Mouse (Mus musculus) large intestine, adult 2 months (tissue): ENCODE data around the gene Mtmr6. TPM values are rescaled to one million over a fixed set of nuclear protein-coding genes. Genes with fewer than 3 reads are reported as not detected.
"Not testable (repeated sequence)": the region's sequence is repeated elsewhere in the genome, so short reads cannot be mapped to it uniquely, and the experiment has no call there.

Source experiments
- DNase-seq: peaks from one replicate; pipeline ENCODE4 v3.0.0-alpha.2; 2012; ENCODE audit warnings: low read depth, low spot score
- WGBS: fragments of 180-500 bp; shearing (Covaris S2); methylation state at CpG from one replicate; pipeline ENCODE4 v1.1.7; 2018; 5-methylcytosine and 5-hydroxymethylcytosine counted together
- polyA plus RNA-seq: library from polyadenylated mRNA; depleted of rRNA; stranded (reverse); fragments of >200 nt; gene quantifications from 2 replicates; pipeline ENCODE4 v1.2.3, GENCODE M21; 2012; rRNA removed

The Mtmr6 gene
- polyA plus RNA-seq, 1 experiment: 10.1 TPM

DNA sequence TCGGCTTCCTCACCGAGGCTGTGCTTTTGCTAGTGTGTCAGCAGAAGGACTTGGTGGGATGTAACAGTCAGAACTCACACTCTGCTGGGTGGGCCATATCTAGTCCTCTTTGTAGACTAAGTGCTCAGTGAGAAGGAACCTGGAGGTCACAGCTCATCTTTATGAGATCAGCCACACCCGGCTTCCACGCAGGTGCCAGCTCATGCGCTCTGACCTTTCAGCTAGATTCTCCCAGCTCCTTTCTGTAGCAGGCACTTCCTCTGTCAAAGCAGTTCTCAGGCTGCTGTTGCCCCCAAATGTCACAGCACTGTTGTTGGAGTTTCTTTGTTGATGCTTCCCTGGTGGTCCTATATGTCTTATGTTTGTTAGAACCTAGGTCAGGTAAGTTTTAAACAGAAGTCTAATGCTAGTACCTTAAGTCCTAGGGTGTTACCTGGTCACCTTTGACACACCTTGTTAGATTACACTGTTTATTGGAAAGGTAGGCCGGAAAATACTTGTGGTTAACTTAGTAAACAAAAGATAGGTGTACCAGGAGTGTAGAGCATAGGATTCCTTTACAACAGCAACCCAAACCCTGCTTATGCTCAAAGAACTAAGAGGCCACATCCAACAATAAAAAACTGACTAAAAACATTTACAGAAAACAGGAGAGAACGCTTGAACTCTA lies 21.3 kb downstream of the Mtmr6 start:
- DNase-seq: peak; percentile 88
- 31% methylated on average over 7 of the region's 7 CpGs for WGBS

DNA sequence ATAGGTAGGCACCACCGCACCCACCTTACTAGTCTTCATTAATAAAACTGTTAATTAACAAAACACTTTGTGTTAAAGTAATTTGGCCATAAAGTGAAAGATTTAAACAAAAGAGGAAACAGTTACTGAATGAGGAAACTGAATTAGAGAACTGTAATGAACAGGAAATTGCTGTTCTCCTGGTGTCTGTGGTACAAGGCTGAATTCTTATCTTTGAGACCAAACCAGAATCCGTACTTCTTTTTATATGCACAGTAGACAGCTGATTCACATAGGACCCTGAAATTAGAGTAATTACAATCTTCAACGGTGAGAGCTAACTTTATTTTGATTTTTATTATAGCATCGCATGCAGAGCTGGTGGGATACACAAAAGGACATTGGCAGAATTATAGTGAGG lies 25.3 kb downstream of the Mtmr6 start:
- WGBS: 82% methylated on average over 4 of the region's 4 CpGs
- DNase-seq: no peak

DNA sequence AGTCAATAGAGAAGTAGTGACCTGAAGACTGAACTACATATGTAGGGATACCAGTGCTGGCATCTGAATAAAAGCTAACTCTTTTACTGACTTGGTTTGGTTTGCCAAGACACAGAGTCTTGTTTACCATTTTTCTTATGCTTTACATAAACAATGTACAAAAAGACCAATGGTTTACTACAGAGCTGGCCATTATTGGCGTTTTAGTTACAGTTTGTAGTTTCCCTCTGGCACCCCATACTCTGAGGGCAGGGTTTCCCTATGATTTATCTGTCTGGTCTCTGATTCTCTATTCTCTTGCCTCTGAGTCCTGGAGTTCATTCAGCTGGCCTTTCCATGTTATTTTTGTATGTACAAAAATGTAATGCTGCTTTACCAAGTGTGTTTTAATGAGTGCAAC lies 30.5 kb downstream of the Mtmr6 start:
- DNase-seq: no peak
- WGBS: 67% methylated on average over 1 of the region's 1 CpGs

DNA sequence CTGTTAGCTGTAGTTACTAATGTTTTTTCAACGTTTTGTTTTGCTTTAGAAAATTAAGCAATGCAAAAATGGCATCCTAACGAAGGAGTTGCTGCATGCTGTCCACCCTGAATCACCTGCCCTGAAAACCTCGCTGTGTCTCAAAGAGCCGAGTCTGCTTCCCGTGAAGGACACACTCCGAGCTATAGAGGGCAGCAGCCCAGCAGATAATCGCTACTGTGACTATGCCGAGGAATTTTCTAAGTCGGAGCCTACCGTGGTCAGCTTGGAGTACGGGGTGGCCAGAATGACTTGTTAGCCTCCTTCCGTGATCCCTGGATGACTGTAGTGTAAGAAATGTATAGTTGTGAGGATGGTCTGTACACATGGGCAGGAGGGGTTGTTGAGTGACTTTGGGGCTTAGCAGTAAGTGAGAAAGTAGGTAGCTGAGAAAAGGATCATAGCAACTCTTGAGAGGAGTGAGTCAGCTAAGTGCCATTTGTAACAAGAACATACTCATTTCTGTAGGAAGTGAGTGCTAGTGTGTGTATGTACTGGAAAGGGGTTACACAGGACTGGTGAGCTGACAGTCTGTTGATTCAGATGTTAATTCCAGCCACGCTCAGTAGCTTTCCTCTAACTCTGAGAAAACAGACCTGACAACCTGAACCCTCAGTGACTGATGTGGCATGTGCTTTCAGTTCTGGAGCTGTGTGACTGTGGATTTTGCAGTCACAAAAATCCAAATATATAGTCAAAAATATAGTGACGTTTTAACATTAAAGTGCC lies 35.4 kb downstream of the Mtmr6 start:
- WGBS: 81% methylated on average over 14 of the region's 14 CpGs
- no peak for DNase-seq

DNA sequence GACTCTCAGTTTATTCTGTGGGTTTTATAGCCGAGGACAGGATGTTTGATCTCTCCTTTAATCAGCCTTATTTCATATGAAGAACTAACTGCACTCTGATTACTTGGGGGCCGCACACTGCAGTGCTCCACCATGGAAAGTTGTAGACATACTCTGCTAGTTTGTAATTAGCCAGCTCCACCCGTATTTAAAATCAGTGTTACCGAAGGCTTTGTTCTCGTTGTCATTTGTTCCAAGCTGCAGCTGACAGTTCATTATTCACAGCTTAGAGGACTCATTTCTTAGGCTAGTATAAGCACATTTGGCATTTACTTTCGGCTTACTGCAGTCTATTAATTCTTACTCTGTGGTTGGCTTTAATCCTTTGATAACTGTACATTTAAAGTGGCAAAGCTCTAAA lies 36.0 kb downstream of the Mtmr6 start:
- DNase-seq: no peak
- WGBS: 81% methylated on average over 6 of the region's 6 CpGs

DNA sequence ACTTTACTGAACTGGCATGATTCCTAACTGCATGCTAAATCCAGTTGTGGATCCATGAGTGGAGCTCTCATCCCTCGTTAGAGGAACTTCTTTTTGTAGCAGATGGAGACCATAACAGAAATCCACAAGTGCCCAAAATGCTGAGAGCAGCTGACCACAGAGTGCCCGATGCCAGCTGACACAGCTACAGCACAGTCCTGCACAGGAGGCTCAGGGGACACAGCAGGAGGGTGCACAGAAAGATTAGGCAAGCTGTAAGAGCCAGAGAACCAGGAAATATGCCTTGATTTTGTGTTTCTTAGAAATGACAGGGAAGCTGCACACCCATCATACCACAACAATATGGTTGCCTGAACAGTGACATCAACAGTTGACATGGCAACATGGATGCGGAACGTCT lies 37.4 kb downstream of the Mtmr6 start:
- DNase-seq: no peak
- WGBS: 80% methylated on average over 4 of the region's 4 CpGs

DNA sequence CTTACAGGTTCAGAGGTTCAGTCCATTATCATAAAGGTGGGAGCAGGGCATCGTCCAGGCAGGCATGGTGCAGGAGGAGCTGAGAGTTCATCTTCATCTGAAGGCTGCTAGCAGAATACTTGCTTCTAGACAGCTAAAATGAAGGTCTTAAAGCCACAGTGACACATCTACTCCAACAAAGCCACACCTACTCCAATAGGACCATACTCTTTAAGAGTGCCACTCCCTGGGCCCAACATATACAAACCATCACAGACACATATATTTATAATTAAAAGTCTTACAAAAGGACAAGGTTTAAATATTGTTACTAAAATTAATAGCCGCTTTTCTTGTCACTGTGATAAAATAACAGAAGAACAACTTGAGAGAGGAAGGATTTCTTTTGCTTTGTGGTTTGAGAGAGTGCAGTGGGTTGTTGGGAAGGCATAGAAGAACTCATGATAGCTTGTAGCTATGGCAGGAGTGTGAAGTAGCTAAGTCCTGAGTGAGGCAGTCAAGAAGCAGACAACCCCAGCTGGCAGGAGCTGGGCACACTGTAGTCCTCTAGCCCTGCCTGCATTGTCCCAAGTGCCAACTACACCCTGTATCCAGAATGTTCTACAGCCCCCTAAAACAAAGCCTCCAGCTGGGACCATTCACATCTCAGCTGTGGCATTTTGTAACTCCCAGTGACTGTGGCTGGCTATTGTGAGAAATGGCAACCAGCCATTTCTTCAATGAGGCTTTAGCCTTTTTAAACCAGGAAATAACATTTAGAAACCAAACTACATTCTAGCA lies 39.6 kb downstream of the Mtmr6 start:
- DNase-seq: no peak
- 89% methylated on average over 2 of the region's 2 CpGs for WGBS

DNA sequence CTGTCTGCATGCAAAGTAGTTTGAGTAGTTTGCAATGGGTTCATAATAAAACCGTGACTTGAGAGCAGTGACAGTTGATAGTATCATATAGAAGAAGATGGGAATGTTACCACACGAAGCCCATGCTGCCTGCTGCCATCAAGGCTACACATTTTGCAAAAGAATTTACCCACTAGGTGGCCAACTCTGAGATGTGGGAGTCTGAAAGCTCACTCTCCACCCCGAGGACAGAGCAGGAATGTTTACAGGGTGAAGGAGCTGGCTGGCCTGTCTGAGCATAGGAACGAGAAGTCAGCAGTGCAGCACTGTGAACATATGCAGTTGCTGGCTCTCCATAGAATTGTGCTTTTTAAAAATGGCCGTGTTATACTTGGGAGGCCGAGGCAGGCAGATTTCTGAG lies 43.1 kb downstream of the Mtmr6 start:
- 49% methylated on average over 6 of the region's 6 CpGs for WGBS
- no peak for DNase-seq

DNA sequence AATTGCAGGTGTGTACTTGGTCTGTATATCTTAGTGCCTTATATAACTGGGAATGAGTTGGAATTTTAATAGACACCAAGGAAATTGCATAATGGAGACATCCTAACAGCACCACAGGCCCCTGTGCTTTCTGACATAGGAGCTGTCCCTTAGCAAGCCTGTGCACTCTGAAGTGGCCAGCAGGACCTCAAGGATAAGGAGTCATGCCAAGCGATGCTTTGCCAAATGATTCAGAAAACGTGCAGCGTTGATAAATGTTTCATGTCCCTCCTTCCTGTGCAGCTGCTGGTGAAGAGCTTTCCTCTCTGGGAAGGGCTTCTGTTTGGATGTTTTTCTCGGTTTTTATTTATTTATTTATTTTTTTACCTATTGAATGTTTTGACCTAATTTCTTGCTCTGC lies 45.7 kb downstream of the Mtmr6 start:
- DNase-seq: no peak
- WGBS: 49% methylated on average over 4 of the region's 4 CpGs

DNA sequence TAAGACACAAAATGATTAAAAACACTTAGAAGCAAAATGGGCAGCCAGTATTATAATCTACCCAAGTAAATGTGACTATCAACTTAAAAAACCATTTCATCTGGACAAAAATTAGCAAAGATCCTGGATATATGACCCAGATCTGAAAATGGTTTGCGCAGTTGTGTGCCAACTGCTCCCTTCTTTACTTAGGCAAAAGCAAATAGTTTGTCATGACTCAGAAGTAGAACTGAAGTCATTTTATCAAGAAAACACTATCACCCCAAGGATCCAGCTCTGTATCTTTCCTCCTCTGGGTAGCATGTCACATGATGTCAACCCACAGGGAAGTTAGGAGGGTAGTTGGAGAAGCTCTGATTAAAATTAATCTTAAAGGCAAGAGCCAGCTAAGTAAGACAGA lies 54.2 kb downstream of the Mtmr6 start:
- WGBS: 60% methylated on average over 1 of the region's 1 CpGs
- DNase-seq: no peak

DNA sequence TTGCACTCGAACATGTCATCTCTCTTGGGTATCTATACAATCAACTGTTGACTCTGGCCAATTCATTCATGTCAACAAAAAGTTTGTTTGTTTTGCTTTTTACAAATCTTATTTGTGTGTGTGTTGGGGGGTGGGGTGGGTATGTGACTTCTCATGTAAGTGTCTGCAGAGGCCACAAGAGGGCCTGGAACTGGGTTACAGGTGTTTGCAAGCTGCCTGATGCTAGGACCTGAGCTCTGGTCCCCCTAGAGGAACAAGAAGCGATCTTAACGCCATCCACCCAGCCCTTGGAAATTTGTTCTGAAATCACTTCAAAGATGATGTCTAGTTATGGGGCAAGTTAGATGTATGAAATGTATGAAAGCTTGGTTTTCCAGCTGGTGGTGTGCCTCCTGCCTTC lies 55.8 kb downstream of the Mtmr6 start:
- whole genome bisulfite sequencing: 78% methylated on average over 3 of the region's 3 CpGs

DNA sequence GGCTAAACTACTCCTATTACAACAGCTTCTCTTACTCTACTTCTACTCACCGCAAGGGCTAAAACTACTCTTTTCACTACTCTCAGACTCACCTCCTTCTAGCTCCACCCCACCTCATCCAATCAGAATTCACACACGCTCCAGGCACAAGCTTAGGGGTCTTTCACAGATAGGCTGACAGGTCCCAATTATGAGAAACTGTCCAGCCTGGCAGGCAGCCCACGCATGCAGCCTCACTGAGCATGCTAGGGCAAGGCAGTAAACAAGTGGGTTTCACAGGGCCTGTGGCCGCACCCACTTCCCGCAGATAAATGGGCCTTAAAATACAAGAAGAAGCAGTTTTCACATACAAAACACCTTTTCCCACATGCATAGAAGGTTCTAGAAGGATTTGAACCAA lies 75.0 kb downstream of the Mtmr6 start:
- DNase-seq: not testable (repeated sequence)

More for the DNA sequence above, 55.8 kb downstream of the Mtmr6 start:
- no peak for DNase-seq

DNA sequence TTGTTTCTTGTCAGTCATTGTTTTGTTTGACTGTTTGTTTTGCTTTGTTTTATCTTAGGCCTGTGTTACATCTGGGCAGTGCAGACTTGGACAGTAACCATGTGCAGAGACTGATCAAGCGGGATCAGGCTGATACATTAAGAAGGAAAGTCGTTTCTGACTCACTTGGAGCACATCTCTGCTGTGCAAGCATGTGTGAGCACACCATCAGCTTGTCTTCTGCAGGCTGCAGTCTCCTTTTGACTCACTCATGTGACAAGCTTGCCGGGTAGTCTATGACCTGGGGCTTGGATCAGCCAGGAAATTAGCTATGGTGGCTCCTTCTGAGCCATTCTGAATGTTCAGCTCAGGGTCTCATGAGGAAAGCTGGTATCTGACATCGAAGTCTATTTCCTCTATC lies 75.5 kb downstream of the Mtmr6 start:
- 77% methylated on average over 4 of the region's 4 CpGs for WGBS
- no peak for DNase-seq

More for the DNA sequence above, 75.0 kb downstream of the Mtmr6 start:
- WGBS: 80% methylated on average over 5 of the region's 5 CpGs

DNA sequence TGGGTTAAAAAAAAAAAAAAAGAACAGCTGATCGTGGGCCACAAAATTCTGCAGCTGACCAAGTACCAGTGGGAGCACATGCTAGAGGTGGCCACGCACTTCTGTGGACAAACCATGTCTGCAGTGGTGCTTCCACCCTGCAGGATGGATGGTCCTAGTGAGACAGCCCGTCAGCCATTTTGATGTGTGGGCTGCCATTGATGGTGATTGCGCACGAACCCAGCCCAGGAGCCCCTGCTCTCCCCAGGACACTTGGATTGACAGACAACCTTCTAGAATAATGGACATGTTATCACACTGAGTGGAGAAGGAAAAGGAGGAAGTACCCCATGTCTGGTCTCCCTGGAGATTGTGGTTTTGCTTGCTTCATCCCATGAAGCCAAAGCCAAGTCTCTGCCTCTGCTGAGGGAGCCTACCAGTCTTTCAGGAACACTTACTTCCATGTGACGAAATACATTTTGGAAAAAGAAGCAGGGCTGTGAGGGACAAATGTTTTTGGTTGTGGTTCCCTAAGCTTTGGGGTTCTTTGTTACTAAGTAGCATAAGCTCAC lies 80.4 kb downstream of the Mtmr6 start:
- no peak for DNase-seq
- 92% methylated on average over 6 of the region's 6 CpGs for WGBS

Other genes starting within 250 kb of the Mtmr6 start
- 2.4 and 2.6 TPM in 2 replicates for gene Atp8a2, start 68.0 kb upstream of the Mtmr6 start, polyA plus RNA-seq
- 0.03 TPM in 1 of 2 replicates, not detected in the other for gene Nupl1, start 13.8 kb upstream of the Mtmr6 start, polyA plus RNA-seq
- gene Gm49336, start 13.7 kb upstream of the Mtmr6 start, polyA plus RNA-seq: 9.6 and 15.9 TPM in 2 replicates
- 0.01 and 0.04 TPM in 2 replicates for gene Amer2, start 108.0 kb downstream of the Mtmr6 start, polyA plus RNA-seq